Mouse (Mus musculus) thymus, postnatal 4 days (tissue): ENCODE data around the gene Zmynd10.

Experiments used
- DNase-seq: peaks from one replicate; pipeline ENCODE4 v3.0.0; 2021

Gene Zmynd10

DNA sequence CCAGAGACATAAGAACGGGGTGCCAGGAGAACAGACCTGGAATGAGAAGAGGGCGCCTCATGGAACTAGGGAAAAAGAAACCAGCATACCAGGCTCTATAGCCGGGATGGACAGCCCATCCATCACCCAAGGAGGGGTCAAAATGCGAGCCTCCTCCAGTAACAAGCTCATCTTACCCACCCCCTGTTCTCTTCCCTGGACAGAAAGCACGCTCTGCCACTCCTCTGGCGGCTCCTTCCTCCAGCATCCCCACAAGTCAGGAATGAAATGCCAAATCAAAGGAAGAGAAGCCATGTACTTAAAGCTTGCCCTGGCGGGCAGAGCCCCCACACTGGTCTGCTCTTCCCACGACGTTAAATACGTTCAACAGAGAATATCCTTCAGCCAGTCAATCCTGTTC, 6.1 kb upstream of the Zmynd10 start:
- DNase-seq: no peak

DNA sequence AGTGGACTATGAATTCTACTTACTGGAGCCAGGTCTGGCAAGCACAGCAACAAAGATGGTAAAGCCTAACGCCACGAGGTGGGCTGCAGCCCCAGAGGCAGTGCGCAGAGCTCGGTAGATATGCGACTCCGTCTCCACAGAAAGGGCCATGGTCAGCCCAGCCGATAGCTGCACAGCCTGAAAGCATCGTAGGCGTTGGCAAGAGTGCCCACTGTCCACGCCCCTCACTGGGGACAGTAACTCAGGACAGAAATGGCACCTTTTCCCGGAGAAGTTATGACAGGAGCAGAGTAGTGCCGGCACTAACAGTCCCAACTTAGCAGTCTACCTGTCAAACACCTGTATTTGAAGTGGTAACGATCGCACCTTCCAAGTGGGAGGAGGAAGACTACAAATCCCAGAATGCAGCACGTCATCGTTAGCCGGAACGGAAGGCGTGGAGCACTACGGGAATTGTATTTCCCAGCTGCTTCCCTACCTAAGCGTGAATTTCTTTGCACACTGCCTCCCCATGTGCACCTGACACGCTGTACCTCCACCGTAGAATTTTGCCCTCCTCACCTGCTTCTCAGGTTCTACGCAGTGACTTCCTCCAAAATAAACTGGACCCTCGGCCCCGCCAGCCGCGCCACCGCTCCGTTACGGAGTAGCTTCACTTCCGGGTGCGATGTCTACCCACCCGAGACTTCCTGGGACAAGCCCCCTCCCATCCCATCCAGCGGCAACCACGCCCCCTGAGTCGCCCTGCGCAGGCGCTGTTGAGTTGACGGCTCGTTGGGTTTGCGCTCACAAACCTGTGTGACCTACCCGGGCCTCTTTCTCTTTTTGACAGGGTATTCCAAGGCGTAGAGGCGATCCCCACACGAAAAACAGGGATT, 5.4 kb upstream of the Zmynd10 start, which contains the start of the genes Cyb561d2 and Nprl2:
Gene Cyb561d2 (minus strand): TSS at position 720 of the 878 bp plus-strand sequence.
Gene Nprl2 (plus strand): TSS at position 753 of the 878 bp plus-strand sequence.
- peak; percentile 98 for DNase-seq

DNA sequence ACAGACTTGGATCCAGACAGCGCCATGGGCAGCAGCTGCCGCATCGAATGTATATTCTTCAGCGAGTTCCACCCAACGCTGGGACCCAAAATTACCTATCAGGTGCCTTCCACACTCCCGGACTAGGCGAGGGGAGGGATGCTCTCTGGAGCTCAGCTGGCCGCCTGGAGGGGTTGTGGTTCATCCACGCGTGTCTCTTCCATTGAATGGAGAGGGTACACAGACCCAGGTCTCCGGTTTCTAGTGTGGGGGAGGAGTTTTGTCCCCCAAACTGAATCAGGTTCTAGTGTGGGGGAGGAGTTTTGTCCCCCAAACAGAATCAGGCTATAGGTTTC, 4.8 kb upstream of the Zmynd10 start:
- DNase-seq: no peak

DNA sequence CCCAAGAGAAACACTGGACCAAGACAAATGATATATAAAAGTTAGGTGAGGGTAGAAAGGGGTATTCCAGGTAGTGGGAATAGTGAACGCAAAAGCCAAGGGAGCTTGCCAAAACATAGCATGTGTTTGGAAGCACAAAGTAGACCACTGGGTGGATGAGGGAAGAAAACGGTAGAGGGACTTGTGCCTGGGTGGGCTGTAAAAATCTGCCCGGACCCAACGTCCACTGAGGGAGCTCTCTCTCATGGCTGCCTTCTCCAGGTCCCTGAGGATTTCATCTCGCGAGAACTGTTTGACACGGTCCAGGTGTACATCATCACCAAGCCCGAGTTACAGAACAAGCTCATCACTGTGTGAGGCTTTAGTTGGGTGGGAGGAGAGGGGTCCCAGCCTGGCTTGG, 4.4 kb upstream of the Zmynd10 start:
- no peak for DNase-seq

DNA sequence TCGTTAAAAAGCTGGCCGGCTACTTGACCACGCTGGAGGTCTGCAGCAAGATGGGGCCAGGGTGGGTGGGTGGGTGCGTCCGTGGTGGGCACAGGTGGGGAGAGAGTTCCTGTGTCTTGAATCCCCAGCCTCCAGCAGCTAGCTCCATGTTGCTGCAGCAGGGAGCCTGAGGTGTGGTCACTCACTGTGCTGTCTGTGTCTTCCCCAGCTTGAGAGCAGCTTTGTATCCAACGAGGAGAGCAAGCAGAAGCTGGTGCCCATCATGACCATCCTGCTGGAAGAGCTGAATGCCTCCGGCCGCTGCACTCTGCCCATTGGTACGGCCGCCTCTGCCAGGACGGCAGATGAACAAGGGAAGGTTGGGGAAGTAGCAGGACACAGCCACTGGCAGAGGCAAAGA, 3.8 kb upstream of the Zmynd10 start:
- DNase-seq: no peak

DNA sequence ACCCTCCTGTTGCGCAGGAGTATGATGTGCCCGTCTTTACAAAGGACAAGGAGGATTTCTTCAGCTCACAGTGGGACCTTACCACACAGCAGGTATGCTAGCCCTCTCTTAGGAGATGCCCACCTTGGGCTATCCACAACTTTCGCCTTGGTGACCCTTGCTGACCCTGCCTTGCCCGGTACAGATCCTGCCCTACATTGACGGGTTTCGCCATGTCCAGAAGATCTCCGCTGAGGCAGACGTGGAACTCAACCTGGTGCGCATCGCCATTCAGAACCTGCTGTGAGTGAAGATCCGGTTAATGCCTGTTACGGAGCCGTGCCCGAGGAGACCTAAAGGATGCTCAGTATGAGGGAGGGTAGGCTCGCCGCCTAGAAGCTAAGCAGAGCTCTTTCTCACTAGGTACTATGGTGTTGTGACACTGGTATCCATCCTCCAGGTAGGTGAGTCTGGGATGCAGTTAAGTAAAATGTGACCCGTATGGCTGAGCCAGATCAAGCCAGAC, 2.9 kb upstream of the Zmynd10 start:
- no peak for DNase-seq

DNA sequence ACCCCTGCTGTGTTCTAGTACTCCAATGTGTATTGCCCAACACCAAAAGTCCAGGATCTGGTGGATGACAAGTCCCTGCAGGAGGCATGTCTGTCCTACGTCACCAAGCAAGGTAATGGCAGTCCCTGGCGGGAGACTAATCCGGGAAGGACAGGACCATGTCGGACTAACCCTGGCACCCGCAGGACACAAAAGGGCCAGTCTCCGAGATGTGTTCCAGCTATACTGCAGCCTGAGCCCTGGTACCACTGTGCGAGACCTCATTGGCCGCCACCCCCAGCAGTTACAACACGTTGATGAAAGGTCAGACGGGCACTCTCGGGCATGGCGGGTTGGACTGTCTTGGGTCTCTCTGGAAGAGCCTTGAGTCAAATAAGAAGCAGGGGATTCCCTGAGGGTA, 2.4 kb upstream of the Zmynd10 start:
- no peak for DNase-seq

DNA sequence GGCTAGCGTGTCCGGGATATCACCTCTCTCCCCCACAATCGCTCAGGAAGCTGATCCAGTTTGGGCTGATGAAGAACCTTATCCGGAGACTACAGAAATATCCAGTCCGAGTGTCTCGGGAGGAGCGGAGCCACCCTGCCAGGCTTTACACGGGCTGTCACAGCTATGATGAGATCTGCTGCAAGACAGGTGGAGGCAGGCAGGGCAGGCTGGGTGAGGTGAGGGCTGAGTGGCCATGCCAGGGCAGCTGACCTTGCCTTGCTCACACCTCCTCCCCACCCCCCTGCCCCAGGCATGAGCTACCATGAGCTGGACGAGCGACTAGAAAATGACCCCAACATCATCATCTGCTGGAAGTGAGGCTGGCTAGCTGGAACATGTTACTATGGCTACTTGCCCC, 1.9 kb upstream of the Zmynd10 start:
- no peak for DNase-seq

DNA sequence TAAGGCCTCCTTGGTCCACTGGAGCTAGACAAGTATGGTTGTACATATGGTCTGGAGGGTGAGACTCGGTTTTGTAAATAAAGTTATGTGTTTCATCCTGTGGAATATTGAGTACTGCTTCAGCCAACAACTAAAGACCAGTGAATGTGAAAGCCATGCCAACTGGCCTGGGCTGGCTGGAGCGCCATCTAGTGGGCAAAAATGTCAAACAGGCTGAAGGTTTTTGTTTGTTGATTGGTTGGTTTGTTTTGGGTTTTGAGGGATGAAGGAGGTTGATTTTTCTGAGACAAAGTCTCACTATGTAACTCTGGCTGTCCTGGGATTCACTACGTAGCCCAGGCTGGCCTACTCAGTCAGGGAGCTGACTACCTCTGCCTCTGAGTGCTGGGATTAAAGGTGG, 1.5 kb upstream of the Zmynd10 start:
- peak; percentile 89 for DNase-seq

DNA sequence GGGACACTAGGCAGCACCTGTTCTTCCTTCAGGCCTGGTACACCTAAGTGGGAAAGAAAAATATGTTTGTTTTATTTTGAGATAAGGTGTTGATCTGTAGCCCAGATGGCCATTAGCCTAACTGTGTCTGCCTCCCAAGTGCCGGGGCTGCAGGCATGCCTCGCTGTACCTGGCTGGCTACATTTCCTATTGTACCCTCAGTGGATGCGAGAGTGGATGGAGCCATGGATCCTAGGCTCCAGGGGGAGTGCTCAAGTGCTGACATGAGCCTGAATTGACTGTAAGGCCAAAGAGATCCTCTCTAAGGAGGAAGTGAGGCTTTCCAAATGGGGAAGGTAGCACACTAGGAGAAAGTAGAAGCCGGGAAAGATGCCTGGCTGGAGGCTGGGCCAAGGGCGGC, 859 bp downstream of the Zmynd10 start:
- no peak for DNase-seq

DNA sequence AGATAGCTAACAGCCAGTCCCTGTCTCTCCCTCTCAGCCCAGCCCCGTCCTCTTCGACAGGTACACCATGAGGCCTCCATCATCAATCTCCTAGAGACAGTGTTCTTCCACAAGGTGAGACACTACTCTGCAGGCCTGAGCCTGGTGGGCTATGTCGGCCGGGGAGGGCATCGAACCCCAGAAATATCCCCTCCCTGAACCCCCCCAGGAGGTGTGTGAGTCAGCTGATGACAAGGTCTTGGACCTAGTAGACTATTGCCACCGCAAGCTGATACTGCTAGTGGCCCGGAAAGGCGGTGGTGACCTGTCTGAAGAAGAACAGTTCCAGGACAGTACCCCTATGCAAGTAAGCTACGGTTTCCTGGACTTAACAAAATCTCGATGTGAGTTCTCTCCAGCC, 1.7 kb downstream of the Zmynd10 start:
- DNase-seq: no peak

DNA sequence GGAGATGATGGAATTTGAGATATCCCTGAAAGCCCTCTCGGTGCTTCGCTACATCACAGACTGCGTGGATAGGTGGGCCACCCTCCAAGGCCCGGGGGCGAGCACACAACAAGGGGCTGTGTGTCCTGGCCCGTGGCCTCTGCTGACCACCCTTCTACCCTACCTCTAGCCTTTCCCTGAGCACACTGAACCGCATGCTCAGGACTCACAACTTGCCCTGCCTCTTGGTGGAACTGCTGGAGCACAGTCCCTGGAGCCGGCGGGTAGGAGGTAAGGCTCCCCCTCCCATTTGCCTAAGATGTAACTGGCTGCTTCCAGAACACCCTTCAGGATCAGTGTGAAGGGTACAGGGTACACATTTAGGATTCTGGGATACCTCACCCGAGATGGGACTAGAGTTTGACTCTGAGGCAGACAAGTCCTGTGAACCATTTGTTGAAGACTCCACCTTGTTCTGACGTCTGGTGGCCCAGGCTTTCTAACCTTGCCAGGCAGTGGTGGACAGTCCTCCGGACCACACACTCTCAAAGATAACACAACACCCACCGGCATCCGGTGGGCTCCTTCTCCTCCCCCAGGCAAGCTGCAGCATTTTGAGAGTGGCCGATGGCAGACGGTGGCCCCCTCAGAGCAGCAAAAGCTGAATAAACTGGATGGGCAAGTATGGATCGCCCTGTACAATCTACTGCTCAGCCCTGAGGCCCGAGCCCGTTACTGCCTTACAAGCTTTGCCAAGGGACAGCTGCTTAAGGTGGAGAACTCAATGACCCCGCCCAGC, 2.4 kb downstream of the Zmynd10 start:
- DNase-seq: no peak

DNA sequence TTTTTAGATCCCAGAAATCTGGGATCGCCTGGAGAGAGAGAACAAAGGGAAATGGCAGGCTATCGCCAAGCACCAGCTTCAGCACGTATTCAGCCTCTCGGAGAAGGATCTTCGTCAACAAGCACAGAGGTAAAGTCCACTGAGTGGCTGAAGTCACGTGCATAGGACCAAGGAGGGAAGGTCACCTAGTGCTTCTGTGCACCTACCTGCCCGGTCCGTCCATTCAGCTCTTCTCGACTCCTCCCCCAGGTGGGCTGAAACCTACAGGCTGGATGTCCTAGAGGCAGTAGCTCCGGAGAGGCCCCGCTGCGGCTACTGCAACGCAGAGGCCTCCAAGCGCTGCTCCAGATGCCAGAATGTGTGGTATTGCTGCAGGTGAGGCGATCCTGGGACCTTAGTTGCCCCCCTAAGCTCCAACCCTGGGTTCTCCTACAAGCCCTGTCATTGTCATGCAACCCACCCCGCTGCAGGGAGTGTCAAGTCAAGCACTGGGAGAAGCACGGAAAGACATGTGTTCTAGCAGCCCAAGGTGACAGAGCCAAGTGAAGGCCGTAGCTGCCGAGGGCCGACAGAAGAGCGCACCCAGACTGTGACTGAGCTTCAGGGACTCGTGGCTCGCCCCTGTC, 3.5 kb downstream of the Zmynd10 start:
- DNase-seq: no peak

DNA sequence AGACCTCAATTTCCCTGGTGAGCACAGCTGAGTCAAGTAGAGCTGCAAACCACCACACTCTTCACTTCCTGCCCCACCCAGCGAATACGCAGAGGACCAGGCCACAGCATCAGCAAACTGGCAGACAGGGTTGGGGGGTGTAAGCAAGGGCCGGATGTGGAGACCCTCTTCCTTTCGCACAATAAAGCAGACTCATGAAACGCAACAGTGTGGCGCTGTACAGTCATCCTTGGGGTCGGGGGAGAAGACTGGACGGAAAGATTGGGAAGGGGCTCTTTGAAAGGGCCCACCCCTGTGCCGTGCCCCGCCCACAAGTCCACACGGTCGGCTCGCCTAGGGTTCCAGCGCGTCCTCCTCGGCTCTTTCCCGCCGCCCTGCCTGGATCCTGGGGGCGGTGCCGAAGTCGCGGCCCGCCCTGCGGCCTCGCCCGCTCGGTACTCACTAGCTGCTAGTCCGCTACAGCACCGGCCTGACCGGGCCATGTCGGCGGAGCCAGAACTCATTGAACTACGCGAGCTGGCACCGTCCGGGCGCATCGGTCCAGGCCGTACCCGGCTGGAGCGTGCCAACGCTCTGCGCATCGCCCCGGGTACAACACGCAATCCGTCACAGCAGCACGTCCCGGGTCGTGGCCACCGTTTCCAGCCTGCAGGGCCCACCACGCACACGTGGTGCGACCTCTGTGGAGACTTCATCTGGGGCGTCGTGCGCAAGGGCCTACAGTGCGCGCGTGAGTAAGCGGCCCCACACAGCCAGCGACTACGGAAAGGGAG, 4.2 kb downstream of the Zmynd10 start, which contains the start of gene Rassf1:
Gene Rassf1 (plus strand): TSS at position 439 of the 773 bp plus-strand sequence.
- peak; percentile 76 for DNase-seq

DNA sequence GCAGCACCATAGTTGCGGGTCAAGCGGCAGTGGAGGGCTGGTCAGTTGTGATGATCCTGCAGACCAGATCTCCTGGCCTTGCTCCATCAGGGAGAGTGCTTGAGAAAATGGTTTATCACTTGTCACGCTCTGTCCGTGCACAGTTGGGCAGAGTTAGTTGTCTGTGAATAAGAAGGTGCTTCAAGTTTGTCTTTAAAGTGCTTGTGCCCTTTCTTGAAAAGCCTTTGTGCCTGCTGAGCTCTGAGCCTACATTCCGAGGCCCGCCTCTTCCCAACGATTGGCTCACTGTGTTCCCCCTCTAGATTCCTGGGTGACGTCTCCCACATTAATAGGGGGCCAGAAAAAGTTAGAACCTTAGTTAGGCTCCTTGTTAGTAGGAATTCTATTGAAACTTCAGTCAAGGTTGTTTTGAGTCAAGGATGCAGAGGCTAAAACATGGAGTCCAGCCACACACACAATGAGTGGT, 4.8 kb downstream of the Zmynd10 start:
- DNase-seq: no peak

DNA sequence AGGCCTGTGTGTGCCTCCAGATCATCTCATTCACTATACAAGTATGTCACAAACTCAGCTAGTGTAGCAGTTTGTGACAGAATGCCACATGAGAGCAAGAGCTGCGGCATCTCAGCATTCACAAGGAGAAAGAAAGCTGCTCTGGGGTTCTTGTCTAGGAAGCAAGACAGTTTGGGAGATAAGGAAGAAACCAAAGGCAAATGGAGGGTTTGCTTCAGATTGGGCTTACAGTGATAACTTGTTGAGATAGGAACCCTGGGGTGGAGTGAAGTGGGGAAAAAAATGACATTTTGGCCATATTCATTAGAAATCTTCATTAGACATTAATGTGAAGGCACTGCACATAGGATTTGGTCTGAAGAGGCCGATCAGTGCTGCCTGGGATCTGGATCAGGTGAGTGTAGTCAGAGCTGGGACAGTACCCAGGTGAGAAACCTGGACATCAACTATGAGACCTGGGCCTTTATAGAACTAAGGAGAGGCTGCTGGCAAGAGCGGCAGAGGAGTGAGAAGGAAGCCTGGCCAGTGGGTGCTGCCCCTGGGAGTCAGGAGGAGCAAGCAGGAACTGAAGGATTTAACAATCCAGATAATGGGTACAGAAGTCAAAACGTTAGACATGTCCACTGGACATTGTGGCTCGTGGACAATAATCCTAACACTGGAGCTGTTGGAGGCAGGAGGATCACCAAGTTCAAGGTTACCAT, 5.7 kb downstream of the Zmynd10 start:
- DNase-seq: no peak

DNA sequence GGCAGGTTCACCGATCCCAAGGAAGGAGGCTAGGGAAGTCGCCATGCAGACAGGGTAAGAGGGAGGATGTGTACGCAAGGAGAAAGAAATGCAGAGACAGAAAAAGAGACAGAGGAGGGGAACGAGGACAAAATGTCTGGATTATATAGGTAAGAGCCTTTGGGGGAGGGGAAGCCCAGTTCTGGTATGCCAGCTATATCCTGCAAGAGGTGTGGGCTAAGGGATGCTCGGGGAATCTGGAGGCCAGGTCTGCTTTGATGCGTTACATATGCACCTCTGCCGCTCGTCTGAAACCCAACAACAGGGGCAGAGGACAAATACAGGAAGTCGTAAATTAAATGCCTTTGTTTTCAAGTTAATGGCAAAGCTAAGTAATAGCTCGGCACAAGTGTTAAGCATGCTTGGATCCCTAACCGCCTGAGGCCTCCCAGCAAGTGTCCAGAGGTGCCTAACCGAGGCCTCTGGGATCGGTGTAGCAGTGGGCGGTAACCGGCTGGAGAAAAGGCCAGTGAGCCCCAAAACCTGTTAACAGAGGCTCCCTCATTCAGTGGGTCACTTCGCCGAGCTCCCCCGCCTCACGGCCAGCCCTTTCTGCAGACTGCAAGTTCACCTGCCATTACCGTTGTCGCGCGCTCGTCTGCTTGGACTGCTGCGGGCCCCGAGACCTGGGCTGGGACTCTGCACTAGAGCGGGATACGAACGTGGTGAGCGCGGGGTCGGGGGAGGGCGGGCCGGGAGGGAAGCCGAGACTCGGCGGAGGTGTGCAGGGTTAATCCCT, 6.6 kb downstream of the Zmynd10 start:
- peak; percentile 73 for DNase-seq

DNA sequence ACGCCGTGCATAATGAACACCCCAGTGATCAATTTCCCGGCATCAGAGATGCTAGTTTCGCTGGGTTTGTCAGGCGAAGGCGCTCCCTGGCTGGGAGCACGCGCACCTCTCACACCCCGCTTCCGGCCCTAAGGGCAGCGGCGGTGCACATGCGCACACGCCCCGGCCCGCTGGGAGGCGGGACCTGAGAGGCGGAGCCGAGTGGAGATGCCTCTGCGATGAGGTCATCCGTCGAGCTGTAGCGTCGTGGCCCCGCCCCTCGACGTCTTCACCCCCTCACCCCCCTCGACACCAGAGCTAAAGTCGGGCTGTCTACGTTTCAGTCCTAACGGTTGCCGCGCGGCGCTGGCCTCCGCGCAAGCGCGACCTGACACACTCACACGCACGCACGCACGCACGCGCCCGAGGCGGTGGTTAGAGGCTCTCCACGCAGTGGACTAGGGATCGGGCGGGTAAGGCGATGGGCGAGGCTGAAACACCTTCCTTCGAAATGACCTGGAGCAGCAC, 7.3 kb downstream of the Zmynd10 start:
- DNase-seq: peak; percentile 97

DNA sequence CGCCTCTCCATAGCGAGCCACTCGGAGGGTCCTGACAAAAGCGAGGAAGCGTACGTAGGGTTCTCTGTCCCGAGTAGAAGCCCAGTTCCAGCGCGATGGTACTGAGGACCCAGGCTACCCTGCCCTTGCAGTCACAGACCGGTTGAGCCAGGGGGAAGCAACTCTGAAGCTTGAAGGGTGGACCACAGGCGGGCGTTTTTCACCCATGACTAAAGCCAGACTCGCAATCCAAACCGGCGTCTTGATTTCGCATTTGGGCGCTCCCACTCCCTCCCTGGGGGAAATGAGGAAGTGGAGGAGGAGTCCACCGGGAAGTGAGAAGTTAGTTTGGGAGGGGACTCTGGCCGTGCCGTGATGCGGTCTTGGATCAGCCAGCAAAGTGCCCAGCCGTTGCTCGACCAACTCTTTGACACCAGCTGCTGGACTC, 7.9 kb downstream of the Zmynd10 start:
- no peak for DNase-seq

DNA sequence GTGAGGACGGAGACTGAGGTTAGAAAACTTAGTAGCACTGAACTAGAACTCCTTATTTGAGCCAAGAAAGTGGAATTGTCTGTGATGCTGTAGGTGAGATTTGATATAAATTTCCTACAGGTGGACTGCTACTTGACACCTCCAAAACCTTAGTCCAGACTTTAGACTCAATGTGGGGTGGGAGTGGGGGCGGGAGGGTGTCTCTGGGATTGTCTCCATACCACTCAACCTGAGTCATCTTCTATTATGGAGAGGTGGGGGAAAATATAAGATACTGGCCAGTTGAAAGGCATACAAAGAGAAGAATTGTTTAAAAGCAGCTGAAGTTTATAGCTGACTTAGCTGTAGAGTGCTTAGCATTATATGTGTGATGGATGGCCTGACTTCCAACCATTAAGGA, 8.6 kb downstream of the Zmynd10 start:
- no peak for DNase-seq

DNA sequence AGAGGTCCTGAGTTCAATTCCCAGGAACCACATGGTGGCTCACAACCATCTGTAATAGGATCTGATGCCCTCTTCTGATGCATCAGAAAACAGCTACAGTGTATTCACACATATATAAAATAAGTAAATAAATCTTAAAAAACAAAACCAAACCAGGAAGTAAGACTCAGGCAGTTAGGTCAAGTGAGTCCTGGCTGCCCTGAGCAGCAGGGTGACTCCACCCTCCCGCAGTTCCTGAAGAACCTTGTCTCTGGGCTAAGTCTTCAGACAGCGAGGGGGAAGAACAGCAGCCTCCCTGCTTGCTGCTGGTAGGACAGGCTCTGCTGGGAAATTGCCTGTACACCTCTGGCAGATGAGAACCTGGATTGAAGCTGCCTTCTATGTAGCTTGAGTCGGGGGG, 9.2 kb downstream of the Zmynd10 start:
- DNase-seq: no peak
